Mouse (Mus musculus): ENCODE data around the gene Chkb.

DNA sequence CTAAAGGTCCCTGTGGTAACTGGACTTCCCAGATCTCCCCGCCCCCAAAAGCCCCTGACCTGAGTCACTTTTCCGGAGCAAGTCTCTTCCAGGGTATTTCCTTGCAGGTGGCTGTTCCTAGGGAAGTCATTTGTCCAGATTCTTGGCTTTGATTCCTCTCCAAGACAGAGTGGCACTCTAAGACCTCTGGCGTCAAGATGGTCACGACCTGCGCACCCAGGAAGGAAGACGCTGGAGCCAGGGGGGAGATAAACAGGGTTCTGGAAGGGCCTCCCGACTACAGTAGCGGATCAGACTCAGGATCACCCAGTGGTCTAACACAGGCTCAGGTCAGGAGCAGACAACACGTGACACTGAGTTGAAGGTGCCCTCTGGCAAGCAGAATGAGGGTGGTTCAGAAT, 47.4 kb upstream of the Chkb start, which contains the start of gene Arsa:
- TF ChIP-seq CTCF (IDR thresholded peaks at IDR 0.05; ENCODE audit: borderline replicate concordance, insufficient read depth, low read depth, low read length) (no peak), POLR2A (IDR thresholded peaks at IDR 0.05; ENCODE audit: borderline replicate concordance, insufficient read depth, low read length) (no peak)

Data from cerebellum, adult 2 months (tissue).